ENCODE assay signal across 12 mouse cellular contexts in the genomic region with DNA sequence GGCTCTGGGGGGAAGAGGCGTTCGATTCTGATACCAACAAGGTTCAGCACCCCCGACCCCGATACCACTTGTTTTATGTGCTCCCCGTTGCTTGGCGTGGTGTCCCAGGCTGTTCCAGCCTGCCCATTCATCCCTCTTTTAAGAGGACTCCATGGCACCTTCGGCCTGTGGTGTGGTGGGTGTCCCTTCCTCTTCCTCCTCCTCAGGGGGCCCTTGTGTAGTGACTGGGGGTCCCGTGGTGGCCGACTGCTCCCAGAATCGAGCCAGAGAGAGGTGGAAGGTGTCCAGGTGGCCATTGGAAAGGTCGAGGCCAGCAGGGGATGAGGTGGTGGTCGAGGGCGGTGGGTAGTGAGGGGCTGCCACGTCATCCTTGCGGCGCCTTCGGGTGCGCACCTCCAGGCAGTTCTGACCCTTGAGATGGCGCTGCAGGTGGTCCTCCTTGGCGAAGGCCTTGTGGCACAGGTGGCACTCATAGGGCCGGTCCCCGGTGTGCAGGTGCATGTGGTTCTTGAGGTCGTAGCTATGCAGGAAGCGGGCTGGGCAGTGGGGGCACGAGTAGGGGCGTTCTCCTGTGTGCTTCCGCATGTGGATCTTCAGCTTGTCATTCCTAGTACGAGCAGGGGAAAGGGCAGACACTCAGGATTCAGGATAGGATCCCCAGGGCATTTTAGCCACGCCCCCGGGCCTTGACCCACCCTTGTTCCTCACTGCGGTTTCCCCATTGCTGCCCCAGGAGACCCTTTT. TPM values are rescaled to one million over a fixed set of nuclear protein-coding genes. Genes with fewer than 3 reads are reported as not detected.
DNase-seq lines count a peak whose midpoint lies in the region; ATAC-seq and TF ChIP-seq lines count a peak whose summit lies in the region.
"Had no signal": no experiment of that assay in that cellular context is flagged by ENCODE, and none has a peak within 500 bp of the region (broad histone marks: within the 10 kb centered on the region; RNA-seq: fewer than 3 reads in every experiment).

No protein-coding gene starts in this region.

- TF ChIP-seq POLR2A in thymus, adult 2 months (IDR thresholded peaks at IDR 0.05; ENCODE audit: control insufficient read depth, extremely low read depth, insufficient read depth, low read length, poor library complexity) = no peak

- intact Hi-C loops in left cerebral cortex, adult 2 months (cut with DNase I) = no loop called here

- H3K4me2 ChIP-seq in midbrain, embryonic 16.5 days (ENCODE audit: low read length) = no peak overlapping the region
- no peak overlapping the region for H3K4me2 ChIP-seq in intestine, postnatal 0 days (replicated peaks; ENCODE audit: low read depth)

- no peak overlapping the region for H3K9ac ChIP-seq in midbrain, embryonic 16.5 days (ENCODE audit: low read depth, low read length)
- H3K9ac ChIP-seq in intestine, postnatal 0 days (ENCODE audit: low read depth, low read length) = no peak overlapping the region

- H3K27me3 ChIP-seq in midbrain, embryonic 10.5 days (ENCODE audit: low read depth, poor library complexity, severe bottlenecking) = no peaks in the 10 kb centered on the region
- no peaks in the 10 kb centered on the region for H3K27me3 ChIP-seq in midbrain, embryonic 16.5 days (ENCODE audit: control insufficient read depth, insufficient read depth, low read depth, low read length)
- no peaks in the 10 kb centered on the region for H3K27me3 ChIP-seq in intestine, postnatal 0 days (replicated peaks; ENCODE audit: control insufficient read depth, insufficient read depth, low read length)
- no peaks in the 10 kb centered on the region; the same call in 1 of the 2 replicates for H3K27me3 ChIP-seq in thymus, adult 2 months (ENCODE audit: control insufficient read depth, insufficient read depth, low read length)
- H3K27me3 ChIP-seq: heart, embryonic 15.5 days had no signal

- WGBS in midbrain, embryonic 10.5 days = 90% methylated on average over 31 of the region's 31 CpGs
- 91% methylated on average over 31 of the region's 31 CpGs for WGBS in midbrain, embryonic 16.5 days
- 84% methylated on average over 31 of the region's 31 CpGs for WGBS in intestine, postnatal 0 days
- WGBS in thymus, adult 2 months = 37% methylated on average over 31 of the region's 31 CpGs

- H3K4me1 ChIP-seq in midbrain, embryonic 10.5 days = peaks cover 32% of the 10 kb centered on the region
- H3K4me1 ChIP-seq in midbrain, embryonic 16.5 days (ENCODE audit: control insufficient read depth, insufficient read depth, low read length) = peaks cover 3% of the 10 kb centered on the region; the same call in 1 of the 2 replicates
- H3K4me1 ChIP-seq in intestine, postnatal 0 days (replicated peaks; ENCODE audit: control insufficient read depth, insufficient read depth, low read length) = peaks cover 9% of the 10 kb centered on the region
- H3K4me1 ChIP-seq in thymus, adult 2 months (replicated peaks; ENCODE audit: control insufficient read depth, insufficient read depth, low read length) = peaks cover 43% of the 10 kb centered on the region

- TF ChIP-seq CTCF in intestine, postnatal 0 days (IDR thresholded peaks at IDR 0.05; ENCODE audit: low read depth) = no peak
- no peak for TF ChIP-seq CTCF in thymus, adult 2 months (IDR thresholded peaks at IDR 0.05; ENCODE audit: borderline replicate concordance, control insufficient read depth, extremely low read depth, insufficient read depth, low read length, poor library complexity)
- no peak for TF ChIP-seq CTCF in left cerebral cortex, adult 2 months (IDR thresholded peaks at IDR 0.05)

- ATAC-seq in midbrain, embryonic 16.5 days = no peak
- no peak for ATAC-seq in intestine, postnatal 0 days

- H3K36me3 ChIP-seq in midbrain, embryonic 10.5 days = no peaks in the 10 kb centered on the region
- H3K36me3 ChIP-seq in midbrain, embryonic 16.5 days (ENCODE audit: control insufficient read depth, insufficient read depth, low read length) = no peaks in the 10 kb centered on the region
- H3K36me3 ChIP-seq in intestine, postnatal 0 days (ENCODE audit: control insufficient read depth, insufficient read depth) = peaks cover 41% of the 10 kb centered on the region
- no peaks in the 10 kb centered on the region for H3K36me3 ChIP-seq in thymus, adult 2 months (ENCODE audit: control insufficient read depth, insufficient read depth, low read length)

- peak overlapping the region; percentile 67; the same call in 1 of the 2 replicates for H3K4me3 ChIP-seq in midbrain, embryonic 10.5 days
- no peak overlapping the region for H3K4me3 ChIP-seq in midbrain, embryonic 16.5 days (ENCODE audit: low read depth, low read length)
- H3K4me3 ChIP-seq in intestine, postnatal 0 days (ENCODE audit: low read depth, low read length) = no peak overlapping the region
- no peak overlapping the region for H3K4me3 ChIP-seq in thymus, adult 2 months (ENCODE audit: control insufficient read depth, insufficient read depth, low read length)
- H3K4me3 ChIP-seq in left cerebral cortex, adult 2 months = no peak overlapping the region

- DNase-seq in adrenal gland, postnatal 14 days = peak; percentile 66
- DNase-seq in adrenal gland, postnatal 25 days = no peak
- no peak for DNase-seq in midbrain, embryonic 10.5 days (ENCODE audit: low spot score)
- peak; percentile 41 for DNase-seq in thymus, adult 2 months
- DNase-seq in left cerebral cortex, adult 2 months (ENCODE audit: extremely low spot score in 1 of 2, low spot score in 2 of 2) = no peak
- DNase-seq in urinary bladder, postnatal 4 days (ENCODE audit: low spot score in 2 of 2) = no peak

- no peaks in the 10 kb centered on the region for H3K9me3 ChIP-seq in midbrain, embryonic 10.5 days (replicated peaks)
- H3K9me3 ChIP-seq in midbrain, embryonic 16.5 days (replicated peaks; ENCODE audit: control insufficient read depth, low read length, poor library complexity, severe bottlenecking) = no peaks in the 10 kb centered on the region
- no peaks in the 10 kb centered on the region for H3K9me3 ChIP-seq in intestine, postnatal 0 days (ENCODE audit: control insufficient read depth)
- H3K9me3 ChIP-seq: heart, embryonic 15.5 days had no signal

- peak overlapping the region; percentile 93 for H3K27ac ChIP-seq in midbrain, embryonic 10.5 days (replicated peaks)
- H3K27ac ChIP-seq in midbrain, embryonic 16.5 days (ENCODE audit: low read length) = no peak overlapping the region
- H3K27ac ChIP-seq in intestine, postnatal 0 days (ENCODE audit: low read depth, low read length) = 0 out of 2 replicates have a peak overlapping the region, but pooled peaks have one; percentile 62
- H3K27ac ChIP-seq in thymus, adult 2 months (ENCODE audit: control insufficient read depth, insufficient read depth, low read length) = no peak overlapping the region
- no peak overlapping the region; the same call in 1 of the 2 replicates for H3K27ac ChIP-seq in left cerebral cortex, adult 2 months

RNA-seq across cellular contexts. Expression of a gene that starts 14.5 kb away (rescaled TPM):
- total RNA-seq in adrenal gland, postnatal 14 days (2021) = 0.30 and 0.71 TPM in 2 replicates
- 0.55 TPM in 1 of 2 replicates, not detected in the other for total RNA-seq in adrenal gland, postnatal 25 days (2021)
- polyA plus RNA-seq in midbrain, embryonic 10.5 days (2016; fragmentation: Nextera tagmentation; extraction: Ambion mirVana) = 0.11 and 0.20 TPM in 2 replicates
- 0.96 and 0.98 TPM in 2 replicates for polyA plus RNA-seq in midbrain, embryonic 16.5 days (2015; fragmentation: Nextera tagmentation; extraction: Ambion mirVana)
- 23.5 and 26.7 TPM in 2 replicates for polyA plus RNA-seq in intestine, postnatal 0 days (2015; fragmentation: Nextera tagmentation; extraction: Ambion mirVana)
- polyA plus RNA-seq in thymus, adult 2 months (2012; rRNA removed) = 0.24 and 0.32 TPM in 2 replicates
- under 1 TPM in 1 of 2 experiments, not detected in 1; 0.28 TPM for total RNA-seq in left cerebral cortex, adult 2 months (2021)
- total RNA-seq: layer of hippocampus, adult 18-20 months had no signal

RNA-seq across cellular contexts. Expression of a gene that starts 15.0 kb away (rescaled TPM):
- total RNA-seq in adrenal gland, postnatal 14 days (2021) = 67.1 and 72.7 TPM in 2 replicates
- 98.2 and 110 TPM in 2 replicates for total RNA-seq in adrenal gland, postnatal 25 days (2021)
- polyA plus RNA-seq in midbrain, embryonic 10.5 days (2016; fragmentation: Nextera tagmentation; extraction: Ambion mirVana) = 0.39 and 0.83 TPM in 2 replicates
- 0.49 and 0.61 TPM in 2 replicates for polyA plus RNA-seq in midbrain, embryonic 16.5 days (2015; fragmentation: Nextera tagmentation; extraction: Ambion mirVana)
- 14.3 and 20.8 TPM in 2 replicates for polyA plus RNA-seq in intestine, postnatal 0 days (2015; fragmentation: Nextera tagmentation; extraction: Ambion mirVana)
- 59.8 and 64.9 TPM in 2 replicates for polyA plus RNA-seq in thymus, adult 2 months (2012; rRNA removed)
- total RNA-seq in left cerebral cortex, adult 2 months (2021) = 10 to 100 TPM; 12.4 to 13.2 TPM

RNA-seq across cellular contexts. Expression of a gene that starts 17.8 kb away (rescaled TPM):
- 0.68 and 0.70 TPM in 2 replicates for total RNA-seq in adrenal gland, postnatal 14 days (2021)
- total RNA-seq in adrenal gland, postnatal 25 days (2021) = 0.38 and 0.76 TPM in 2 replicates
- polyA plus RNA-seq in midbrain, embryonic 10.5 days (2016; fragmentation: Nextera tagmentation; extraction: Ambion mirVana) = 0.11 and 0.12 TPM in 2 replicates
- 0.09 and 0.25 TPM in 2 replicates for polyA plus RNA-seq in midbrain, embryonic 16.5 days (2015; fragmentation: Nextera tagmentation; extraction: Ambion mirVana)
- polyA plus RNA-seq in intestine, postnatal 0 days (2015; fragmentation: Nextera tagmentation; extraction: Ambion mirVana) = 10.0 and 11.5 TPM in 2 replicates
- polyA plus RNA-seq in thymus, adult 2 months (2012; rRNA removed) = 0.36 and 0.50 TPM in 2 replicates
- under 1 TPM; 0.29 to 0.40 TPM for total RNA-seq in left cerebral cortex, adult 2 months (2021)
- polyA plus RNA-seq: heart, embryonic 15.5 days; neural tube, embryonic 11.5 days had no signal

RNA-seq across cellular contexts. Expression of a gene that starts 23.0 kb away (rescaled TPM):
- total RNA-seq in adrenal gland, postnatal 14 days (2021) = 0.26 TPM in 1 of 2 replicates, not detected in the other
- total RNA-seq in adrenal gland, postnatal 25 days (2021) = 3.1 TPM in 1 of 2 replicates, not detected in the other
- polyA plus RNA-seq in midbrain, embryonic 10.5 days (2016; fragmentation: Nextera tagmentation; extraction: Ambion mirVana) = 0.68 and 1.2 TPM in 2 replicates
- polyA plus RNA-seq in midbrain, embryonic 16.5 days (2015; fragmentation: Nextera tagmentation; extraction: Ambion mirVana) = 1.4 TPM in 1 of 2 replicates, not detected in the other
- polyA plus RNA-seq in intestine, postnatal 0 days (2015; fragmentation: Nextera tagmentation; extraction: Ambion mirVana) = not detected in 2 replicates
- 0.66 TPM in 1 of 2 replicates, not detected in the other for polyA plus RNA-seq in thymus, adult 2 months (2012; rRNA removed)
- 1 to 10 TPM; 1.1 to 3.5 TPM for total RNA-seq in left cerebral cortex, adult 2 months (2021)
- polyA plus RNA-seq: heart, embryonic 15.5 days; liver, embryonic 16.5 days had no signal

RNA-seq across cellular contexts. Expression of a gene that starts 29.8 kb away (rescaled TPM):
- 66.0 and 79.5 TPM in 2 replicates for total RNA-seq in adrenal gland, postnatal 14 days (2021)
- 50.4 and 65.1 TPM in 2 replicates for total RNA-seq in adrenal gland, postnatal 25 days (2021)
- 30.5 and 34.9 TPM in 2 replicates for polyA plus RNA-seq in midbrain, embryonic 10.5 days (2016; fragmentation: Nextera tagmentation; extraction: Ambion mirVana)
- 60.6 and 78.2 TPM in 2 replicates for polyA plus RNA-seq in midbrain, embryonic 16.5 days (2015; fragmentation: Nextera tagmentation; extraction: Ambion mirVana)
- 33.9 and 37.0 TPM in 2 replicates for polyA plus RNA-seq in intestine, postnatal 0 days (2015; fragmentation: Nextera tagmentation; extraction: Ambion mirVana)
- 38.7 and 49.6 TPM in 2 replicates for polyA plus RNA-seq in thymus, adult 2 months (2012; rRNA removed)
- total RNA-seq in left cerebral cortex, adult 2 months (2021) = 100 to 1,000 TPM; 106 to 115 TPM

Comparison
In these comparisons a context has a peak if more than half of its experiments do, and no peak if none do; other contexts are left out.
1. DNase-seq: peak in adrenal gland, postnatal 14 days (single experiment) and thymus, adult 2 months (single experiment); none in adrenal gland, postnatal 25 days (single experiment), midbrain, embryonic 10.5 days (single experiment), left cerebral cortex, adult 2 months (0 of 2) and urinary bladder, postnatal 4 days (0 of 2).
2. H3K27ac ChIP-seq: peak in midbrain, embryonic 10.5 days (single experiment) and intestine, postnatal 0 days (single experiment); none in midbrain, embryonic 16.5 days (single experiment), thymus, adult 2 months (single experiment) and left cerebral cortex, adult 2 months (single experiment).
3. RNA of a gene that starts 14.5 kb away (polyA plus RNA-seq): 23.5 to 26.7 TPM in intestine, postnatal 0 days; 0.96 to 0.98 TPM in midbrain, embryonic 16.5 days, 0.24 to 0.32 TPM in thymus, adult 2 months and 0.11 to 0.20 TPM in midbrain, embryonic 10.5 days; every median in the first group is over 10 times any median in the second.